Mouse (Mus musculus) midbrain, embryonic 14.5 days (tissue): ENCODE results near the gene Crhr1. TPM values are rescaled to one million over a fixed set of nuclear protein-coding genes. Genes with fewer than 3 reads are reported as not detected.
"Not testable (repeated sequence)": the region's sequence is repeated elsewhere in the genome, so short reads cannot be mapped to it uniquely, and the experiment has no call there.

Source experiments
- ATAC-seq: fragments of 200-750 bp; cut with Nextera tagmentation; 2 replicates; pipeline ENCODE4 v1.8.0; 2017; ENCODE audit warnings: moderate number of reproducible peaks, moderate library complexity; ENCODE audit not compliant: low FRiP score, low TSS enrichment
- DNase-seq: peaks from one replicate; pipeline ENCODE4 v3.0.0-alpha.2; 2015
- H3K27ac ChIP-seq: fragments of 300-500 bp; sonication (generic); replicated peaks from 2 replicates; pipeline ENCODE4 v1.5.1; 2014; ENCODE audit warnings: mild to moderate bottlenecking, low read depth, low read length, moderate library complexity
- H3K27me3 ChIP-seq: fragments of 300-500 bp; sonication (generic); 2 replicates; pipeline ENCODE4 v1.6.1; 2014; ENCODE audit warnings: low read length, control low read depth, mixed read lengths; ENCODE audit not compliant: control insufficient read depth, insufficient read depth
- H3K36me3 ChIP-seq: fragments of 300-500 bp; sonication (generic); 2 replicates; pipeline ENCODE4 v1.6.1; 2014; ENCODE audit warnings: low read length, control low read depth; ENCODE audit not compliant: control insufficient read depth, insufficient read depth
- H3K4me1 ChIP-seq: fragments of 300-500 bp; sonication (generic); 2 replicates; pipeline ENCODE4 v1.6.1; 2014; ENCODE audit warnings: mild to moderate bottlenecking, antibody characterized with exemption, low read length, control low read depth; ENCODE audit not compliant: control insufficient read depth, insufficient read depth
- H3K4me2 ChIP-seq: fragments of 300-500 bp; sonication (generic); 2 replicates; pipeline ENCODE4 v1.6.1; 2014; ENCODE audit warnings: mild to moderate bottlenecking, low read length, moderate library complexity
- H3K4me3 ChIP-seq: fragments of 300-500 bp; sonication (generic); replicated peaks from 2 replicates; pipeline ENCODE4 v1.5.1; 2014; ENCODE audit warnings: low read depth, low read length
- H3K9ac ChIP-seq: fragments of 300-500 bp; sonication (generic); replicated peaks from 2 replicates; pipeline ENCODE4 v1.6.1; 2014; ENCODE audit warnings: mild to moderate bottlenecking, low read length, moderate library complexity
- H3K9me3 ChIP-seq: fragments of 300-500 bp; sonication (generic); 2 replicates; pipeline ENCODE4 v1.6.1; 2016; ENCODE audit warnings: low read length, control low read depth, mixed read lengths; ENCODE audit not compliant: control insufficient read depth
- WGBS: fragments of 180-500 bp; shearing (Covaris S2); extraction: QIAGEN DNeasy Blood & Tissue Kit; methylation state at CpG from one replicate; pipeline ENCODE4 v1.1.7; 2014; 5-methylcytosine and 5-hydroxymethylcytosine counted together
- polyA plus RNA-seq: library from polyadenylated mRNA; unstranded; fragments of >200 nt; fragmentation: Nextera tagmentation; extraction: Ambion mirVana; gene quantifications from 2 replicates; pipeline ENCODE4 v1.2.1, GENCODE M21; 2014

Crhr1 gene
- polyA plus RNA-seq, 1 experiment from 2014 or later, result 4.9 TPM

DNA sequence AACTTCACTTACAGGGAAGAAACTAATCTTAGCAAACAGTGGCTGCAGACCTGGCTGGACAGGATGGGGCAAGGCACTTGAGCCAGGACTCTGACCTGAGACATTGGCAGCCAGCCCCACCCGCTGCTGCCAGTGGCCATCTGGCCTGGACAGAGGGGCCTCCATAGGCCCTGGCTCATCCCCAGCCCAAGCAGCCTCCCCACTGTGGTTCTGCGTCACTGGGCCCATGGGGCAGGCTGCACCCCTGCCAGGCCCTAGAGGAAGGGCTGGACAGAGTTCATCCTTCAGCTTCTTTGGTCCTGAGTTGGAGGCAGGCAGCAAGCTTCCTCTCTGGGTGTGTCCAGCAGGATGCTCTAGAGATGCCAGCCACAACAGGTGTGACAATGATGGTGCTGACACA, 57.4 kb downstream of the Crhr1 start:
- Histone ChIP-seq H3K4me1 (no peaks in the 10 kb centered on the region), H3K27ac (no peak overlapping the region), H3K36me3 (no peaks in the 10 kb centered on the region), H3K9ac (no peak overlapping the region), H3K4me3 (no peak overlapping the region), H3K9me3 (no peaks in the 10 kb centered on the region), H3K27me3 (no peaks in the 10 kb centered on the region), H3K4me2 (no peak overlapping the region)
- 73% methylated on average over 2 of the region's 2 CpGs for WGBS
- ATAC-seq (no peak), DNase-seq (no peak)

DNA sequence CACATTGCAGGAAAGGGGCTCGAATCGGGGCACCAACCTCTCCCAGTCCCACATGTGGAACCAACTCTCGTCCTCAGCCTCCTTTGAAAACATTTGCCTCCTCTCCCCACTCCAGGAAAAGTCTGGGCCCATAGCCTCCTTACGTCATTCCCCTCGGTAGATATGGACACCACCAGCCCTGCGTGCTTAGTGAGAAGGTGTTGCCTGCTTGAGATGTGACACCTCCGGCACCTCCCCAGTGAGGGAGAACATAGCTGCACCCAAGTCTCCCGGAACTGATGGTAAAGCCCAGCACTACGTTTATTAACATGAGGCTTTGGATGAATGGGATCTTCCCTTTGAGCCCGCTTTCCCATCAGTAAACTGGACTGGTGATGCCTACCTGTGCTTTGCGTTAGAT, 62.7 kb downstream of the Crhr1 start:
- H3K4me3 ChIP-seq, result no peak overlapping the region
- H3K9ac ChIP-seq, result no peak overlapping the region
- DNase-seq, result no peak
- H3K36me3 ChIP-seq, result no peaks in the 10 kb centered on the region
- peak overlapping the region; percentile 21; the same call in 1 of the 2 replicates for H3K4me2 ChIP-seq
- no peaks in the 10 kb centered on the region for H3K27me3 ChIP-seq
- no peak overlapping the region for H3K27ac ChIP-seq
- no peaks in the 10 kb centered on the region for H3K4me1 ChIP-seq
- no peaks in the 10 kb centered on the region for H3K9me3 ChIP-seq
- WGBS, result 76% methylated on average over 11 of the region's 11 CpGs
- ATAC-seq, result no peak

DNA sequence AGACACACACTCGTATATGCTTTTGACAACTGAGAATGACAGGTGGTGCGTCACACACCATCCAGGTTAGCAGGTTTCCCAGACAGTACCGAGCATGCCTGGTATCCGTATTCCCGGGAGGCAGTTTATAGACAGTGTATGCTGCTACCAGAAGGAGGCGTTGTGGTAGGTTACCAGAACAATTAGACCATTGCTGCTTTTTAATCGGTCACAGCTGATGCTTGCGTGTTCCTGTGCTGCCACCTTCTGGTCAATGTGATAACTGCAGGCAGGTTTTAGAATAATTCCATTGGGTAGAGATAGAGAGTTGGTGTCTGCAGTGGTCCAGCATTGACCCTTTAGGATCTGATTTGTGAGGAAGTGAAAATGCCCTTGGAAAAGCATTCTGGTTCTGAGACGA, 63.1 kb downstream of the Crhr1 start:
- Histone ChIP-seq H3K9me3 (no peaks in the 10 kb centered on the region), H3K4me1 (no peaks in the 10 kb centered on the region), H3K36me3 (no peaks in the 10 kb centered on the region), H3K4me3 (no peak overlapping the region), H3K27ac (no peak overlapping the region), H3K27me3 (no peaks in the 10 kb centered on the region), H3K9ac (no peak overlapping the region), H3K4me2 (peak overlapping the region; percentile 21; the same call in 1 of the 2 replicates)
- ATAC-seq, result peak; percentile 79; the same call in 1 of the 2 replicates
- WGBS, result 7% methylated on average over 9 of the region's 9 CpGs
- DNase-seq, result peak; percentile 96

DNA sequence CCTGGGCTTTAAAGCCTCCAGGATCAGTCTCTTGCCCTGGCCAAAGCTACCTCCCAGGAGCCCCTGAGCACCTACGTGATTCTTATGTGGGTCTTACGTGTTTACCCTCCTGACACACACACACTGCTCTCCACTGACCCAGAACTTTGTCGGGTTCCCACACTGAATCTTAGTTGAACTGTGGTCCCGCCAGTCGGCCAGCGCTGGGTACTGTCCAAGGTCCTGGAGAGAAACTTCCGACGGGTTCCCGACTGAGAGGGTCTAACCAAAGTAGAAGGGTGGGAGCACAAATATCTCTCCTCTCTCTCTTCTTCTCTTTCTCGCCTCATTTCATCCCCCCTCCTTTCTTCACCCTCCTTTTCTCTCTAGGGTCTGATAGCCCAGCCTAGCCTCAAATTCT, 65.2 kb downstream of the Crhr1 start:
- H3K27ac ChIP-seq, result no peak overlapping the region
- H3K4me2 ChIP-seq, result no peak overlapping the region
- no peak for ATAC-seq
- WGBS, result 10% methylated on average over 10 of the region's 10 CpGs
- H3K4me3 ChIP-seq, result no peak overlapping the region
- H3K9me3 ChIP-seq, result no peaks in the 10 kb centered on the region; the same call in 1 of the 2 replicates
- no peaks in the 10 kb centered on the region for H3K27me3 ChIP-seq
- H3K36me3 ChIP-seq, result no peaks in the 10 kb centered on the region
- no peak overlapping the region for H3K9ac ChIP-seq
- no peaks in the 10 kb centered on the region for H3K4me1 ChIP-seq
- peak; percentile 35 for DNase-seq

GRCm38 (mm10) chr11:104203271-104203670, 70.6 kb downstream of the Crhr1 start:
- Histone ChIP-seq H3K9me3 (no peaks in the 10 kb centered on the region; the same call in 1 of the 2 replicates), H3K9ac (no peak overlapping the region)
- WGBS, result 85% methylated on average over 3 of the region's 3 CpGs

GRCm38 (mm10) chr11:104206573-104206972, 73.9 kb downstream of the Crhr1 start:
- H3K36me3 ChIP-seq, result no peaks in the 10 kb centered on the region
- no peaks in the 10 kb centered on the region; the same call in 1 of the 2 replicates for H3K9me3 ChIP-seq
- ATAC-seq (no peak), DNase-seq (no peak)
- WGBS, result 85% methylated on average over 4 of the region's 4 CpGs
- H3K9ac ChIP-seq, result no peak overlapping the region
- H3K4me2 ChIP-seq, result no peak overlapping the region
- H3K27ac ChIP-seq, result no peak overlapping the region
- H3K27me3 ChIP-seq, result no peaks in the 10 kb centered on the region
- H3K4me1 ChIP-seq, result no peaks in the 10 kb centered on the region
- no peak overlapping the region for H3K4me3 ChIP-seq

More at GRCm38 (mm10) chr11:104203271-104203670, 70.6 kb downstream of the Crhr1 start:
- H3K4me1 ChIP-seq, result no peaks in the 10 kb centered on the region
- no peaks in the 10 kb centered on the region for H3K27me3 ChIP-seq
- no peak overlapping the region for H3K4me3 ChIP-seq
- H3K36me3 ChIP-seq, result no peaks in the 10 kb centered on the region
- DNase-seq, result no peak
- no peak overlapping the region for H3K4me2 ChIP-seq
- ATAC-seq, result no peak
- H3K27ac ChIP-seq, result no peak overlapping the region

DNA sequence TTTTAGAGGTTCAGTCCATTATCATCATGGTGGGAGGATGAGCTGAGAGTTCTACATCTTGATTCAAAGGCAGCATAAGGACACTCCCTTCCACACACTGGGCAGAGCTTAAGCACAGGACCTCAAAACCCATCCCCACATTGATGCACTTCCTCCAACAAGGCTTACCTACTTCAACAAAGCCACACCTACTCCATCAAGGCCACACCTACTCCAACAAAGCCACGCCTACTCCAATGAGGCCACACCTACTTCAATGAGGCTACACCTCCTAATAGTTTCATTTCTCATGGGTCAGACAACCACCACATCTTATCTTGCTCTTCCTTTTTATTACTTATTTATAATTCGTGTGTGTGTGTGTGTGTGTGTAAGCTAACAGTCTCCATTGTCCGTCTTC, 76.4 kb downstream of the Crhr1 start:
- H3K36me3 ChIP-seq, result no peaks in the 10 kb centered on the region
- H3K9ac ChIP-seq, result no peak overlapping the region
- H3K9me3 ChIP-seq, result no peaks in the 10 kb centered on the region
- DNase-seq (no peak), ATAC-seq (no peak)
- 82% methylated on average over 3 of the region's 3 CpGs for WGBS
- H3K27ac ChIP-seq, result no peak overlapping the region
- H3K27me3 ChIP-seq, result no peaks in the 10 kb centered on the region
- no peak overlapping the region for H3K4me3 ChIP-seq
- no peak overlapping the region for H3K4me2 ChIP-seq
- H3K4me1 ChIP-seq, result no peaks in the 10 kb centered on the region

DNA sequence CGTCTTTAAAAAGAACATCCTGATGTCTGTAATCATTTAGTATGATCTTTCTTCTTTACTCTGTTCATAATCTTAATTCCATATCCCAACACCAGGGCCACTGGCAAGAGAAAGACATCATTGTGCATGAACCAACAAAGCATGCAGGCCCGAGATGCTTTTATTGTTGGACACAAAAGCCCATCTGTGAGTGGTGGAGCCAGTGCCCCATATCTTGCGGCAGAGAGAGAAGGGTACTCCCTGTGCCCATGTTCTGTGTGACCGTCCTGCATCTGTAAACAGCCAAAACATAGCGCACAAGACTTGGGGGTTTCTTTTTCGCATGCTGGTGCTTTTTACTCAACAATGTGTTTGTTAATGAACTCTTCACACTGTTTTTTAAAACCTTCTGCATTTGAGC, 78.6 kb downstream of the Crhr1 start:
- 84% methylated on average over 6 of the region's 6 CpGs for WGBS
- Histone ChIP-seq H3K27ac (no peak overlapping the region), H3K4me3 (no peak overlapping the region), H3K27me3 (no peaks in the 10 kb centered on the region), H3K9ac (no peak overlapping the region), H3K4me2 (no peak overlapping the region), H3K36me3 (no peaks in the 10 kb centered on the region), H3K4me1 (no peaks in the 10 kb centered on the region), H3K9me3 (no peaks in the 10 kb centered on the region)
- DNase-seq (no peak), ATAC-seq (no peak)

GRCm38 (mm10) chr11:104214128-104214527, 81.5 kb downstream of the Crhr1 start:
- not testable (repeated sequence) for H3K4me2 ChIP-seq, DNase-seq, H3K9me3 ChIP-seq, H3K4me3 ChIP-seq, H3K9ac ChIP-seq, H3K4me1 ChIP-seq, ATAC-seq, H3K27me3 ChIP-seq, H3K27ac ChIP-seq, H3K36me3 ChIP-seq
- WGBS, result 97% methylated on average over 5 of the region's 5 CpGs
